Mouse (Mus musculus) G1E-ER4 (cell line): Measurements from ENCODE around the gene Atxn2l. TPM values are rescaled to one million over a fixed set of nuclear protein-coding genes. Genes with fewer than 3 reads are reported as not detected.

Experiments used
- GATA1 ChIP-seq: IDR thresholded peaks from one replicate; pipeline ENCODE4 v1.8.0; 2012; ENCODE audit warnings: low read length, inconsistent platforms
- polyA plus RNA-seq: library from polyadenylated mRNA; stranded (reverse); fragments of >175 nt; gene quantifications from 2 replicates; pipeline ENCODE4 v1.2.3, GENCODE M21; 2012

Atxn2l gene
- polyA plus RNA-seq, 1 experiment, result 756 TPM

DNA sequence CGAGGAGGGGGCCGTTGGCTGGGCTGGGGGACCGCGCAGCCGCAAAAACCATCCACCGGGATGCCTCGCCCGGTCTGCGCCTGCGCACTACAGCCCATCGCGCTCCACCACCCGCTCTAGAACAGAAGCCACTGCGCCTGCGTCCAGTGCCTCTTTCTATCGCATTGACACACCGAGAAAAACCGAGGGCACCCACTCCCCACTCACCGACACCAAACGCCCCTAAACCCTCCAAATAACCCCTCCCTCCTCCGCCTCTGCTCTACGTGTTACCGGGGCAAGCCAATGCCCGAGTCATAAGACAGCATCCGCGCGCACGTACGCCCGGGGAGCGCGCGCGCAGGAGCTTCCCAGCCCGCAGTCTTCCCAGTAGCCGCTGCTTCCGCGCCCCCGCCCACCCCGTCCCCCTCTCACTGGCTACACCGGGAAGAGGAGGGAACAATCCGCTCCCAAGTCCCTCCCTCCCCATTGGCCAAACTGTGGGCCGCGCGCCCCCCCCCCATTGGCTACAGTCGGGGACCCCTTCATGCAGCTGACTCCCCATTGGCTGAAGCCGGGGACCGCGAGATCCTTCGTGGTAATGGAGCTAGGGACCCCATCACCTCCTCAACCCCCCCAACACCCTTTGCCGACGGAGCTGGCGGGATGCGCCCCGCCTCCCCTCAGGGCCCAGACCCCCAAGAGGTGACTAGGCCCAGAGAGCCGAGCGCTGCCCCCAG lies 1.1 kb downstream of the Atxn2l start:
- no peak for TF ChIP-seq GATA1

DNA sequence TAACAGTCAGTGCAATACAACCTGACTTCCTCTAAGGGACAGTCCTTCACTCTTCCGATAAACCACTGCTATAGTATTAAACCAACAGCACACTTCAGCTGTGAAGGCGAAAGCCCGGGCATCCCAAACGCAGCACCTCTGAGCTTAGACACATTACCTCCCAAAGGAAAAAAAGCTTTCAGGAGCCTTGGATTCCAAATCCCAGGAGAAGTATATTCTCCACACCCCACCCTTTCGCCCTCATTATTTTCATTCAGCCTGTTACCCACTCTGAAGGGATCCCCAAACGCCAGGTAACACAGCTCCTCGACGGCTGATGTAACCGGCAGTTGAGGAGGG lies 1.6 kb downstream of the Atxn2l start:
- TF ChIP-seq GATA1, result no peak

- no peak for TF ChIP-seq GATA1
Measured at GRCm38 (mm10) chr7:126499416-126499815, 3.8 kb downstream of the Atxn2l start.

DNA sequence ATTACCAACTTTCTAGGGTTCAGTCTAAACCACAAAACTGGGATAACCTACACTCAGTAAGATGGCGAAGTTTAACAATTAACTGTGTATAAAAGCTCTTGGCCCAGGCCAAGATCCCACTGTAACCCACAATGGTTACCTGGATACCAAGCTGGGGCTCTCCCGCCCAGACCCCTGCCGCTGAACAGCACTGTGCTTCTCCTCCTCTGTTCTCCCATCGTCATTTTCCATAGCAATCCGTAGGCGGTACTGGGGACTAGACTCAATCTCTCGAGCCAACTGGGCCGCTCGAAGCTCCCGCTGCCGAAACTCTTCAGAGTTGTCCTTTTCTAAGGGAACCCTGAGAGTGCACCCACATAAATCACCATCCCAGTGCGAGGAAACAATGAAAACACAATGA lies 5.3 kb downstream of the Atxn2l start:
- no peak for TF ChIP-seq GATA1

DNA sequence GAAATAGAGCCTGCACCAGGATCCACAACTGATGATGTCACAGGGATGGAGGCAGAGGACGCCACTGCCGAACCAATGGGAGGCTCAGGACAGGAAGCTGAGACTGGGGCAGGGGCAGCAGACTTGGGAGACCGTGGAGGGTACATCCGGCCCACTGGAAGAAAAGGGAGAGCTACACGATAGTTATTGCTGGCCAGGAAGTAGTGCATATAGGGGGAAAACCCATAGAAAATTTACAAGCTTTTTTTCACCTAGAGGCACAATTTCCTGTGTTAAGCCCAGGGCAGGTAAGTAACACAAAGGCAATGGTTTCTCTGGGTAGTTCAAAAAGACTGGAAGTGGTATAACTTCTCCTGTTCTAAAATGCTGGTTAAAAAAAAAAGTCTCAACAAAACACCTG lies 6.8 kb downstream of the Atxn2l start:
- TF ChIP-seq GATA1, result no peak

DNA sequence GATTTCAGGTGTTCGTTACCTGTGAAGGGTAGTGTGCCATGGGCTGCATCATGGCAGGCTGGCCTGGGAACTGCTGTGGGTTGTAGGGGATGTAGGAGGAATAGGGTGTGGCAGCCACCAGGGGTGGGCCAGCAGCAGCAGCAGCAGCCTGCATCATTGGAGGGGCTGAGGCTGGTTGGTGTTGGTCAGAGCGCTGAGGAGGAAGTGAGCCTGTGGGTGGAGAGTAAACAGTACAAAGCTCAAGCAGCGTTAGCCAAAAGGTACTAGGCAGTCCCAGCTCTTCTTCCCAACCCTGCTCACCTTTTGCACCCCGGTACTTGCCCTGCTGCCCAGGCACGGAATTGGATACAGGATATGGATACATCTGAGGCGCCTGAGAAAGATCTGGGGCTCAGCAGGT lies 9.1 kb downstream of the Atxn2l start:
- no peak for TF ChIP-seq GATA1

DNA sequence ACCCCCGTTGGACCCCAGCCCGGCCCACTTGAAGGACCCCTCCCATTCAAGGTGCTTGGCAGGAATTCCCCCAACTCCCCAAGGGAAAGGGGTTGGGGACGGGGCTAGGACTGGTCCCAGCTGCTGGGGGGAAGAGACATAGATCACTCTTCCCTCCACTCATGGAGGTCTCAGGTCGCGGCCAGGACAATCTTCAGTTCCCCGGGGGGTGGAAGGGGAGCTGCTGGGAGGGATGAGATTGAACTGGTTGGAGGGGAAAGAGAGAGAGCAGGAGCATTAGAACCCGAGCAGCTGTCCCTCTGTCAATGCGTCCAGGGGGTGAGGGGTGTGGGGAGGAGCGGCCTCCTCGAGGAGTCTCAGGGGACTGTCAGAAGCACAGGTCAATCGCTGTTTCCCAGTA lies 11.3 kb downstream of the Atxn2l start:
- TF ChIP-seq GATA1, result no peak

GRCm38 (mm10) chr7:126491005-126491404 lies 12.2 kb downstream of the Atxn2l start:
- no peak for TF ChIP-seq GATA1

DNA sequence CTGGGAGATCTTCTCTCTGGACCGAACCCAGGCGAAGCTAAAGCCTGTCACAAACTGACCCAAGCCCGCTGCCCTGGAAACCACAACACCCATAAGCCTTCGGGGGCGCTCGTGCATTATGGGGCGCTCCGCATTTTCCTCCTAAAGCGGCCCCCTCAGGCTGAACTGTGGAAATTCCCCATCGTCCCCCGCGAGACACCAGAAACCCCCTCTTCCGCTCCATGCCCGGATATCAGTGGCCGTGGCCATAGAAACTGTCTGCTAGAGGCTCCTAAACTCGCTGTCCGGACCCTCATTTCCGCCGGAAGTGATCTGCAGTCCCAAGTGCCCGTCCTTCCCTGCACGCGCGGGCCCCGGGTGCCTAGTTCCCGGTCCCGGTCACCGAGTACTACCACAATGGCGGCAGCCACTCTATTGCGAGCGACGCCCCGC lies 16.2 kb downstream of the Atxn2l start, which contains the start of gene Tufm:
Tufm (plus strand) TSS at position 310 of the 432 bp plus-strand sequence.
- no peak for TF ChIP-seq GATA1

- no peak for TF ChIP-seq GATA1
Measured at GRCm38 (mm10) chr7:126482392-126482871, 20.8 kb downstream of the Atxn2l start.

GRCm38 (mm10) chr7:126481699-126482098 lies 21.5 kb downstream of the Atxn2l start:
- TF ChIP-seq GATA1, result no peak

- no peak for TF ChIP-seq GATA1
Measured at GRCm38 (mm10) chr7:126474993-126475581, 28.1 kb downstream of the Atxn2l start, which contains the start of gene Sh2b1. Gene Sh2b1 (minus strand): TSS chr7:126475424.

DNA sequence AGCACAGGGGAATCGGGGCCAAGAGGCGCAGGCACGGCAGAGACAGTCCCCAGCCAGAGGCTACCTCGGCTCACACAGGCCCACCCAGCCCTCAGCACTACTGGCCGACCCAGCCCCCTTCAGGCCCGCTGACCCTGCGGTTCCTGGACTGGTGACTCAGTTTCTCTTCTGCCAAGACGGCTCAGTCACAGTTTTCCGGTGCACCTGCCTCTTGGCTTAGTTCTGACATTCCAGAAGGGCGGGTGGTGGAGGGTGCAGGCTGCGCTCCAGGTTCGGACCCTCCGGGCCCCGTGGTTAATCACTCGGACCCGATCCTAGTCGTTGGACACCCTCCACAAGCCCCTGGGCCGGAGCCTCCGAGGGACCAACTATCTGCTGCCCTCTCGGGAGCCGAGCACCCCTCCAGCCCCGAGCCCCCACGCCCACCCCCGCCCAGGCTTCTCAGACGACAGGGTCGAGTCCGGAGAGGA lies 28.7 kb downstream of the Atxn2l start:
- TF ChIP-seq GATA1, result no peak

DNA sequence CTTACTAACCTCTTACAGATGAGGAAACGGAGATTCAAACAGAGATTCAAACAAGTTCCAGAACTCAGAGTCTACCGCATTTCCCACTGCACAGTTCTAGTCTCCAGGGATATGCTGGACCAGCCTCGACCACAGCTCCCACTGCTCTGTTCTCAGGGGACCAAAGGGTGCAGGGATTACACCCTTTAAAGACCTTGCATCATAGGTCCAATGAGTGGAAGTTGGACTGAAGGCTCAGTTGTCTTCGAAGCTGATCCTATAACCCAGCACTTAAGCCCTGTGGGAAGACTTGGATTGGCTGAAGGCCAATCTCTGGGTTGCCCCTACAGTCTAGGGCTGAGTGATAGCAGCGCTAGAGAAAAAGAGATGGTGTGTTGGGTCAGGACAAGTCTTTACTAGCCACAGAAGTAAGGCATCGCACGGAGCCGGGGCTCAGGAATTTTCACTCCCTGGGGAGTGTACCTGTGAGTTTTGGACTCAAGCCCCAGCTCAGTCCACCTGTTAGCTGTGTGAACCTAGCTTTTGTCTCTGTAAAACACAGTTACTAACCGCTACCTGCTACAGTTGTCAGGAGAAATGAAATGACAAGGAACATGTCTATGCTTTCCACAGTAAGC lies 29.7 kb downstream of the Atxn2l start:
- TF ChIP-seq GATA1, result no peak

GRCm38 (mm10) chr7:126472713-126473112 lies 30.5 kb downstream of the Atxn2l start:
- no peak for TF ChIP-seq GATA1

DNA sequence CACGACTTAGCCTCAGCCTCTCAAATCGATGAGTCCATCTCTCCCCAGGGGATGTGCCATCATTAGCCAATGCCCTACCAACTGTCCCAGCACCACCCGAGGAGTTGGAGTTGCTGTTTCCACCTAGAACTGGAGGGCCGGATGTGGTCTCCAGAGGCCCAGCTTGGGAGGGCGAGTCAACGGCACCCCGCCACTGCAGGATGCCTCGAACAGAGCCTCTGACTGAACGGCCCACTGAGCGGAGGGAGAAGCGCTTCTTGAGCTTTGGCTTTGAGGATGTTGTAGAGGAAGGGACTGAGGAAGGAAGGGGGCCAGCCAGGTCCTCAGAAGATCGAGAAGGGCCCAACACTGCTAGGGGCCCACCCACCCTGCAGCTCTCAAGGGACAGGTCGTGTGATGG lies 30.9 kb downstream of the Atxn2l start:
- no peak for TF ChIP-seq GATA1
